23 mouse cellular contexts compared by ENCODE assay signal in the genomic region with DNA sequence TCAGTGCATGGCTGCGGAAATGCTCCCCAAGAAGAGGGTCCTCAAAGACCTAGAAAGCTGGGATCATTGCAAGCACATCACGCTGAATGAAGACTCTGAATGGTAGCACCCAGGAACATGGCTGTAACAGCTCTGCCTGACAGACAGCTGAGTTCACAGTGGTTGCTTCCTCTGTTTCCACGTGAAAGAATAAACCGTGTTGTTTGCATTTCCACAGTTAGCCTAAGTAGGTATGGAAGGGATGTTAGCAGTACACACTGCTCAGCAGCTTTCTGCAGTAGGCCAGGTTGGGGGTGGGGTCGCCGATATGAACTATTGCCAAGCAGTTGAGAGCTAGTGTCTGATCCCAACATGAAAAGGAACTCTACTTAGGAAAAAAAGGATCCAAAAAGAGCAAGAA. TPM values are rescaled to one million over a fixed set of nuclear protein-coding genes. Genes with fewer than 3 reads are reported as not detected.
A peak's percentile ranks its signal among the peaks of the same experiment; 100 is the strongest.
DNase-seq lines count a peak whose midpoint lies in the region; ATAC-seq and TF ChIP-seq lines count a peak whose summit lies in the region.
"Had no signal": no experiment of that assay in that cellular context is flagged by ENCODE, and none has a peak within 500 bp of the region (broad histone marks: within the 10 kb centered on the region; RNA-seq: fewer than 3 reads in every experiment).

Gene T2, plus strand, starts transcription at position 301 of the 400 bp plus-strand sequence.

- no peak for TF ChIP-seq CTCF in hindbrain, postnatal 0 days (IDR thresholded peaks at IDR 0.05; ENCODE audit: low read depth)

- no peaks in the 10 kb centered on the region for H3K9me3 ChIP-seq in hindbrain, embryonic 10.5 days
- H3K9me3 ChIP-seq in hindbrain, postnatal 0 days (ENCODE audit: low read length): no peaks in the 10 kb centered on the region
- no peaks in the 10 kb centered on the region for H3K9me3 ChIP-seq in midbrain, embryonic 11.5 days (ENCODE audit: control insufficient read depth, low read length)
- H3K9me3 ChIP-seq in midbrain, embryonic 16.5 days (replicated peaks; ENCODE audit: control insufficient read depth, low read length, poor library complexity, severe bottlenecking): no peaks in the 10 kb centered on the region
- H3K9me3 ChIP-seq in midbrain, embryonic 12.5 days: no peaks in the 10 kb centered on the region
- 0 out of 2 replicates have a peak, but pooled peaks cover 4% of the 10 kb centered on the region for H3K9me3 ChIP-seq in midbrain, embryonic 10.5 days (replicated peaks)
- H3K9me3 ChIP-seq: G1E had no signal

- H3K4me3 ChIP-seq in hindbrain, embryonic 10.5 days: no peak within 1 kb of the TSS
- no peak within 1 kb of the TSS for H3K4me3 ChIP-seq in hindbrain, postnatal 0 days (ENCODE audit: low read length)
- H3K4me3 ChIP-seq in midbrain, embryonic 11.5 days (ENCODE audit: low read depth, low read length): no peak within 1 kb of the TSS
- H3K4me3 ChIP-seq in midbrain, embryonic 16.5 days (ENCODE audit: low read depth, low read length): no peak within 1 kb of the TSS
- H3K4me3 ChIP-seq in midbrain, embryonic 12.5 days: no peak within 1 kb of the TSS
- no peak within 1 kb of the TSS for H3K4me3 ChIP-seq in midbrain, embryonic 10.5 days

- 87% methylated on average over 6 of the region's 6 CpGs for WGBS in hindbrain, embryonic 10.5 days
- WGBS in hindbrain, postnatal 0 days: 86% methylated on average over 6 of the region's 6 CpGs
- 85% methylated on average over 6 of the region's 6 CpGs for WGBS in midbrain, embryonic 11.5 days
- WGBS in midbrain, embryonic 16.5 days: 87% methylated on average over 6 of the region's 6 CpGs
- 88% methylated on average over 6 of the region's 6 CpGs for WGBS in midbrain, embryonic 12.5 days
- WGBS in midbrain, embryonic 10.5 days: 88% methylated on average over 6 of the region's 6 CpGs

- H3K9ac ChIP-seq in hindbrain, postnatal 0 days (replicated peaks; ENCODE audit: low read length): no peak within 1 kb of the TSS
- no peak within 1 kb of the TSS for H3K9ac ChIP-seq in midbrain, embryonic 11.5 days (ENCODE audit: low read length)
- no peak within 1 kb of the TSS for H3K9ac ChIP-seq in midbrain, embryonic 16.5 days (ENCODE audit: low read depth, low read length)
- 0 out of 2 replicates have a peak within 1 kb of the TSS, but pooled peaks have one; percentile 17 for H3K9ac ChIP-seq in midbrain, embryonic 12.5 days (replicated peaks)

- ATAC-seq in hindbrain, postnatal 0 days: no peak
- ATAC-seq in midbrain, embryonic 11.5 days (ENCODE audit: low FRiP score): no peak
- ATAC-seq in midbrain, embryonic 16.5 days: no peak
- no peak for ATAC-seq in midbrain, embryonic 12.5 days (ENCODE audit: low FRiP score, low read depth)
- ATAC-seq: activated CD4-positive, CD25-positive, alpha-beta regulatory T cell, adult 4 months; CD4-positive, CD25-positive, alpha-beta regulatory T cell, adult 4 months; Patski had no signal

- no peaks in the 10 kb centered on the region for H3K27me3 ChIP-seq in hindbrain, embryonic 10.5 days (ENCODE audit: insufficient read depth, poor library complexity, severe bottlenecking)
- H3K27me3 ChIP-seq in hindbrain, postnatal 0 days (ENCODE audit: insufficient read depth, low read length): no peaks in the 10 kb centered on the region
- H3K27me3 ChIP-seq in midbrain, embryonic 11.5 days (ENCODE audit: control insufficient read depth, insufficient read depth, low read length): no peaks in the 10 kb centered on the region
- H3K27me3 ChIP-seq in midbrain, embryonic 16.5 days (ENCODE audit: control insufficient read depth, insufficient read depth, low read depth, low read length): no peaks in the 10 kb centered on the region
- no peaks in the 10 kb centered on the region; the same call in 1 of the 2 replicates for H3K27me3 ChIP-seq in midbrain, embryonic 12.5 days
- H3K27me3 ChIP-seq in midbrain, embryonic 10.5 days (ENCODE audit: low read depth, poor library complexity, severe bottlenecking): no peaks in the 10 kb centered on the region

- 0 out of 2 replicates have a peak within 1 kb of the TSS, but pooled peaks have one; percentile 29 for H3K27ac ChIP-seq in hindbrain, embryonic 10.5 days
- H3K27ac ChIP-seq in hindbrain, postnatal 0 days: no peak within 1 kb of the TSS
- no peak within 1 kb of the TSS for H3K27ac ChIP-seq in midbrain, embryonic 11.5 days (ENCODE audit: low read depth, low read length)
- H3K27ac ChIP-seq in midbrain, embryonic 16.5 days (ENCODE audit: low read length): no peak within 1 kb of the TSS
- H3K27ac ChIP-seq in midbrain, embryonic 12.5 days (replicated peaks): no peak within 1 kb of the TSS
- no peak within 1 kb of the TSS for H3K27ac ChIP-seq in midbrain, embryonic 10.5 days (replicated peaks)

- H3K4me1 ChIP-seq in hindbrain, embryonic 10.5 days (replicated peaks): peaks cover 19% of the 10 kb centered on the region
- H3K4me1 ChIP-seq in hindbrain, postnatal 0 days (ENCODE audit: insufficient read depth, low read length): no peaks in the 10 kb centered on the region
- peaks cover 3% of the 10 kb centered on the region; the same call in 1 of the 2 replicates for H3K4me1 ChIP-seq in midbrain, embryonic 11.5 days (ENCODE audit: control insufficient read depth, insufficient read depth, low read length)
- H3K4me1 ChIP-seq in midbrain, embryonic 16.5 days (ENCODE audit: control insufficient read depth, insufficient read depth, low read length): no peaks in the 10 kb centered on the region
- H3K4me1 ChIP-seq in midbrain, embryonic 12.5 days: no peaks in the 10 kb centered on the region
- peaks cover 19% of the 10 kb centered on the region for H3K4me1 ChIP-seq in midbrain, embryonic 10.5 days

- no peaks in the 10 kb centered on the region for H3K36me3 ChIP-seq in hindbrain, embryonic 10.5 days
- H3K36me3 ChIP-seq in hindbrain, postnatal 0 days (ENCODE audit: insufficient read depth, low read length): no peaks in the 10 kb centered on the region
- no peaks in the 10 kb centered on the region for H3K36me3 ChIP-seq in midbrain, embryonic 11.5 days (ENCODE audit: control insufficient read depth, insufficient read depth, low read length)
- H3K36me3 ChIP-seq in midbrain, embryonic 16.5 days (ENCODE audit: control insufficient read depth, insufficient read depth, low read length): no peaks in the 10 kb centered on the region
- no peaks in the 10 kb centered on the region for H3K36me3 ChIP-seq in midbrain, embryonic 12.5 days
- no peaks in the 10 kb centered on the region for H3K36me3 ChIP-seq in midbrain, embryonic 10.5 days
- H3K36me3 ChIP-seq: G1E had no signal

- no peak for DNase-seq in hindbrain, embryonic 10.5 days (ENCODE audit: low spot score)
- DNase-seq in hindbrain, postnatal 0 days (ENCODE audit: low spot score): no peak
- DNase-seq in midbrain, embryonic 11.5 days (ENCODE audit: low spot score, missing footprints): peak; percentile 8
- no peak for DNase-seq in midbrain, embryonic 10.5 days (ENCODE audit: low spot score)
- DNase-seq: adrenal gland, adult 2 months; adrenal gland, adult 8-10 months; adrenal gland, postnatal 10 days; adrenal gland, postnatal 14 days; adrenal gland, postnatal 25 days; adrenal gland, postnatal 36 days; B cell, adult 2 months; cerebellum, adult 11 months; cerebellum, adult 11-12 months; cerebellum, adult 18-20 months had no signal

- H3K4me2 ChIP-seq in hindbrain, postnatal 0 days (ENCODE audit: low read depth, low read length): no peak within 1 kb of the TSS
- no peak within 1 kb of the TSS for H3K4me2 ChIP-seq in midbrain, embryonic 11.5 days
- H3K4me2 ChIP-seq in midbrain, embryonic 16.5 days (ENCODE audit: low read length): no peak within 1 kb of the TSS
- no peak within 1 kb of the TSS for H3K4me2 ChIP-seq in midbrain, embryonic 12.5 days (replicated peaks)

RNA-seq across cellular contexts. Expression of gene T2, which starts in this region (rescaled TPM):
- 0.42 and 0.82 TPM in 2 replicates for polyA plus RNA-seq in hindbrain, embryonic 10.5 days (2016; fragmentation: Nextera tagmentation; extraction: Ambion mirVana)
- total RNA-seq in hindbrain, postnatal 0 days (2014; rRNA removed): 0.10 and 0.11 TPM in 2 replicates
- polyA plus RNA-seq in hindbrain, postnatal 0 days (2015; fragmentation: Nextera tagmentation; extraction: Ambion mirVana): 0.55 and 0.69 TPM in 2 replicates
- polyA plus RNA-seq in midbrain, embryonic 11.5 days (2014; fragmentation: Nextera tagmentation; extraction: Ambion mirVana): 0.18 and 0.30 TPM in 2 replicates
- polyA plus RNA-seq in midbrain, embryonic 16.5 days (2015; fragmentation: Nextera tagmentation; extraction: Ambion mirVana): 0.53 and 0.88 TPM in 2 replicates
- polyA plus RNA-seq in midbrain, embryonic 12.5 days (2016; fragmentation: Nextera tagmentation; extraction: Ambion mirVana): 0.71 TPM in 1 of 2 replicates, not detected in the other
- 0.43 and 0.46 TPM in 2 replicates for polyA plus RNA-seq in midbrain, embryonic 10.5 days (2016; fragmentation: Nextera tagmentation; extraction: Ambion mirVana)
- total RNA-seq: adrenal gland, adult 18-20 months; adrenal gland, adult 2 months; adrenal gland, adult 8-10 months; adrenal gland, postnatal 14 days; adrenal gland, postnatal 25 days; adrenal gland, postnatal 36 days; CH12.LX; G1E; MEL had no signal
- polyA plus RNA-seq: adrenal gland, adult 2 months; G1E had no signal

Comparison
In these comparisons a context has a peak if more than half of its experiments do, and no peak if none do; other contexts are left out.
1. Peak in DNase-seq in midbrain, embryonic 11.5 days; RNA of the gene not detected or under 1 TPM.